Mouse (Mus musculus) heart, adult 2 months (tissue): Measurements from ENCODE around the gene Fancc. TPM values are rescaled to one million over a fixed set of nuclear protein-coding genes. Genes with fewer than 3 reads are reported as not detected.

Experiments
- DNase-seq, 2 experiments: peaks; one replicate each; pipeline ENCODE4 v3.0.0; 2021
- H3K27ac ChIP-seq: fragments of 200-600 bp; 2 replicates; pipeline ENCODE4 v1.8.1; 2022
- H3K27me3 ChIP-seq: fragments of 200-500 bp; 2 replicates; pipeline ENCODE4 v1.6.1; 2012; ENCODE audit warnings: mild to moderate bottlenecking, low read length, inconsistent platforms, mixed read lengths; ENCODE audit not compliant: control insufficient read depth, insufficient read depth
- H3K36me3 ChIP-seq: fragments of 200-500 bp; 2 replicates; pipeline ENCODE4 v1.6.1; 2012; ENCODE audit warnings: low read length, inconsistent platforms; ENCODE audit not compliant: control insufficient read depth, insufficient read depth
- H3K4me1 ChIP-seq: fragments of 200-500 bp; 2 replicates; pipeline ENCODE4 v1.6.1; 2011; ENCODE audit warnings: low read length; ENCODE audit not compliant: control insufficient read depth, insufficient read depth
- H3K4me3 ChIP-seq: fragments of 200-600 bp; 2 replicates; pipeline ENCODE4 v1.8.1; 2022
- H3K79me2 ChIP-seq: fragments of 200-500 bp; replicated peaks from 2 replicates; pipeline ENCODE4 v1.6.1; 2012; ENCODE audit warnings: mild to moderate bottlenecking, inconsistent platforms, low read length, moderate library complexity, mixed read lengths; ENCODE audit not compliant: control insufficient read depth, insufficient read depth
- H3K9ac ChIP-seq: fragments of 200-500 bp; 2 replicates; pipeline ENCODE4 v1.6.1; 2012; ENCODE audit warnings: low read depth, mild to moderate bottlenecking, control low read depth, inconsistent platforms, low read length, mixed read lengths
- CTCF ChIP-seq: fragments of 200-600 bp; IDR thresholded peaks from 2 replicates; pipeline ENCODE4 v1.8.1; 2022; ENCODE audit warnings: antibody characterized with exemption, mild to moderate bottlenecking, moderate library complexity
- EP300 ChIP-seq: fragments of 200-500 bp; IDR thresholded peaks from 2 replicates; pipeline ENCODE4 v1.6.1; 2011; ENCODE audit warnings: low read depth, low read length, control low read depth; ENCODE audit not compliant: insufficient read depth
- POLR2A ChIP-seq: fragments of 200-500 bp; IDR thresholded peaks from 2 replicates; pipeline ENCODE4 v1.6.1; 2011; ENCODE audit warnings: mild to moderate bottlenecking, low read depth, low read length, control low read depth; ENCODE audit not compliant: insufficient read depth
- WGBS: fragments of 180-500 bp; shearing (Covaris S2); methylation state at CpG from one replicate; pipeline ENCODE4 v1.1.7; 2018; 5-methylcytosine and 5-hydroxymethylcytosine counted together
- intact Hi-C: fragments of 180-260 bp; cut with DNase I; formaldehyde crosslinking; loops from one replicate; pipeline ENCODE4 v1.15.1; 2025
- polyA plus RNA-seq: library from polyadenylated mRNA; depleted of rRNA; stranded (reverse); fragments of >200 nt; gene quantifications from 2 replicates; pipeline ENCODE4 v1.2.3, GENCODE M21; 2012
- total RNA-seq, 2 experiments: library from RNA; stranded (reverse); gene quantifications; 2 replicates each; pipeline ENCODE4 v1.2.3; 2021

Gene Fancc
- total and polyA plus RNA-seq, 3 experiments = 3.3 to 3.7 (median 3.6) TPM

- Histone ChIP-seq H3K4me1 (peaks cover 1% of the 10 kb centered on the region), H3K36me3 (no peaks in the 10 kb centered on the region; the same call in none of the 2 replicates), H3K79me2 (no peaks in the 10 kb centered on the region), H3K27me3 (no peaks in the 10 kb centered on the region), H3K4me3 (no peak overlapping the region), H3K27ac (no peak overlapping the region), H3K9ac (no peak overlapping the region)
- 81% methylated on average over 2 of the region's 2 CpGs for WGBS
- intact Hi-C loops = no loop called here
- TF ChIP-seq EP300 (no peak), CTCF (no peak), POLR2A (no peak)
- no peak for DNase-seq
These were observed 27.0 kb upstream of the Fancc start for GRCm38 (mm10) chr13:63524061-63524460.

GRCm38 (mm10) chr13:63522832-63523231 lies 25.8 kb upstream of the Fancc start:
- H3K4me3 ChIP-seq = no peak overlapping the region
- WGBS = 75% methylated on average over 10 of the region's 10 CpGs
- H3K9ac ChIP-seq = no peak overlapping the region
- H3K27me3 ChIP-seq = no peaks in the 10 kb centered on the region
- H3K4me1 ChIP-seq = no peaks in the 10 kb centered on the region
- intact Hi-C loops = no loop called here
- TF ChIP-seq EP300 (no peak), POLR2A (no peak), CTCF (no peak)
- H3K27ac ChIP-seq = no peak overlapping the region
- no peaks in the 10 kb centered on the region for H3K79me2 ChIP-seq
- no peak for DNase-seq
- no peaks in the 10 kb centered on the region; the same call in 1 of the 2 replicates for H3K36me3 ChIP-seq

GRCm38 (mm10) chr13:63520110-63520509 lies 23.0 kb upstream of the Fancc start:
- H3K9ac ChIP-seq = no peak overlapping the region
- H3K27ac ChIP-seq = no peak overlapping the region
- H3K4me3 ChIP-seq = no peak overlapping the region
- no peaks in the 10 kb centered on the region for H3K4me1 ChIP-seq
- no peaks in the 10 kb centered on the region for H3K27me3 ChIP-seq
- TF ChIP-seq POLR2A = no peak
- no peak for TF ChIP-seq EP300
- no peak for TF ChIP-seq CTCF
- H3K36me3 ChIP-seq = no peaks in the 10 kb centered on the region; the same call in 1 of the 2 replicates
- no peak for DNase-seq
- intact Hi-C loops = no loop called here
- WGBS = 87% methylated on average over 6 of the region's 6 CpGs
- H3K79me2 ChIP-seq = no peaks in the 10 kb centered on the region

- H3K4me3 ChIP-seq = no peak overlapping the region
- TF ChIP-seq EP300 (no peak), CTCF (no peak), POLR2A (no peak)
- peaks cover 6% of the 10 kb centered on the region for H3K36me3 ChIP-seq
- no peak overlapping the region for H3K27ac ChIP-seq
- no peaks in the 10 kb centered on the region for H3K27me3 ChIP-seq
- 80% methylated on average over 2 of the region's 2 CpGs for WGBS
- intact Hi-C loops = loop anchor here (10.0 kb wide), 1 partner anchor 518 kb away; no protein-coding TSS in a partner anchor
- no peaks in the 10 kb centered on the region for H3K79me2 ChIP-seq
- no peak overlapping the region for H3K9ac ChIP-seq
- no peaks in the 10 kb centered on the region for H3K4me1 ChIP-seq
- no peak for DNase-seq
These were observed 19.5 kb upstream of the Fancc start for GRCm38 (mm10) chr13:63516535-63516934.

- intact Hi-C loops = loop anchor here (10.0 kb wide), 1 partner anchor 519 kb away; no protein-coding TSS in a partner anchor
- H3K27me3 ChIP-seq = no peaks in the 10 kb centered on the region
These were observed 18.5 kb upstream of the Fancc start for GRCm38 (mm10) chr13:63515542-63515941.

GRCm38 (mm10) chr13:63514931-63515360 lies 17.9 kb upstream of the Fancc start:
- H3K36me3 ChIP-seq = peaks cover 6% of the 10 kb centered on the region
- H3K79me2 ChIP-seq = no peaks in the 10 kb centered on the region
- intact Hi-C loops = loop anchor here (10.0 kb wide), 1 partner anchor 520 kb away; no protein-coding TSS in a partner anchor
- H3K4me3 ChIP-seq = no peak overlapping the region
- no peak for TF ChIP-seq CTCF
- WGBS = 91% methylated on average over 8 of the region's 8 CpGs
- H3K27ac ChIP-seq = no peak overlapping the region
- no peak overlapping the region for H3K9ac ChIP-seq
- DNase-seq = no peak
- no peaks in the 10 kb centered on the region for H3K4me1 ChIP-seq
- no peaks in the 10 kb centered on the region for H3K27me3 ChIP-seq

More at GRCm38 (mm10) chr13:63515542-63515941, 18.5 kb upstream of the Fancc start:
- H3K4me1 ChIP-seq = no peaks in the 10 kb centered on the region
- 89% methylated on average over 5 of the region's 5 CpGs for WGBS
- H3K79me2 ChIP-seq = no peaks in the 10 kb centered on the region
- H3K27ac ChIP-seq = no peak overlapping the region
- DNase-seq = no peak
- H3K9ac ChIP-seq = no peak overlapping the region
- TF ChIP-seq EP300 (no peak), POLR2A (no peak), CTCF (no peak)
- H3K36me3 ChIP-seq = peaks cover 6% of the 10 kb centered on the region
- no peak overlapping the region for H3K4me3 ChIP-seq
